Mouse (Mus musculus) MEL (cell line): Measurements from ENCODE around the gene Apod. TPM values are rescaled to one million over a fixed set of nuclear protein-coding genes. Genes with fewer than 3 reads are reported as not detected.
A peak's percentile ranks its signal among the peaks of the same experiment; 100 is the strongest.
"Not testable (repeated sequence)": the region's sequence is repeated elsewhere in the genome, so short reads cannot be mapped to it uniquely, and the experiment has no call there.

Experiments used
- DNase-seq: peaks from one replicate; pipeline ENCODE4 v3.0.0; 2011; ENCODE audit warnings: low read depth, low spot score
- H3K27ac ChIP-seq: 2 replicates; pipeline ENCODE4 v1.5.1; 2012; ENCODE audit warnings: low read depth, mild to moderate bottlenecking, control low read depth, low read length, moderate library complexity; ENCODE audit not compliant: control insufficient read depth
- H3K27me3 ChIP-seq, 2 experiments: fragments of 150-350 bp in 1 of 2; sonication (generic) in 1 of 2; 2 replicates each; pipeline ENCODE4 v1.6.1; 2012; ENCODE audit warnings: low read length in 2 of 2, mild to moderate bottlenecking in 2 of 2, improper control_type of control experiment in 1 of 2, moderate library complexity in 1 of 2; ENCODE audit not compliant: insufficient read depth in 2 of 2, control insufficient read depth in 1 of 2
- H3K36me3 ChIP-seq, 2 experiments: 2 replicates each; pipeline ENCODE4 v1.6.1; 2012 to 2014; ENCODE audit warnings: low read length in 2 of 2, improper control_type of control experiment in 1 of 2, inconsistent platforms in 1 of 2, mild to moderate bottlenecking in 1 of 2; ENCODE audit not compliant: insufficient read depth in 2 of 2, control insufficient read depth in 1 of 2
- H3K4me1 ChIP-seq, 2 experiments: fragments of 150-350 bp in 1 of 2; sonication (generic) in 1 of 2; 2 replicates each; pipeline ENCODE4 v1.6.1; 2012; ENCODE audit warnings: low read length in 2 of 2, improper control_type of control experiment in 1 of 2, mild to moderate bottlenecking in 1 of 2; ENCODE audit not compliant: insufficient read depth in 2 of 2, control insufficient read depth in 1 of 2
- H3K4me3 ChIP-seq, 2 experiments: fragments of 150-350 bp in 1 of 2; sonication (generic) in 1 of 2; 2 replicates each; pipeline ENCODE4 v1.5.1; 2012; ENCODE audit warnings: low read depth in 2 of 2, low read length in 2 of 2, mild to moderate bottlenecking in 2 of 2, moderate library complexity in 2 of 2, control low read depth in 1 of 2, improper control_type of control experiment in 1 of 2; ENCODE audit not compliant: control insufficient read depth in 1 of 2, insufficient read depth in 1 of 2
- H3K79me2 ChIP-seq: 2 replicates; pipeline ENCODE4 v1.6.1; 2012; ENCODE audit warnings: mild to moderate bottlenecking, low read length, moderate library complexity; ENCODE audit not compliant: control insufficient read depth, poor library complexity, insufficient read depth
- H3K9ac ChIP-seq: 2 replicates; pipeline ENCODE4 v1.6.1; 2012; ENCODE audit warnings: low read depth, mild to moderate bottlenecking, control low read depth, low read length, moderate library complexity; ENCODE audit not compliant: control insufficient read depth, poor library complexity, severe bottlenecking
- H3K9me3 ChIP-seq: fragments of 150-350 bp; sonication (generic); replicated peaks from 2 replicates; pipeline ENCODE4 v1.6.1; 2012; ENCODE audit warnings: mild to moderate bottlenecking, low read length, improper control_type of control experiment, moderate library complexity; ENCODE audit not compliant: insufficient read depth
- BHLHE40 ChIP-seq: IDR thresholded peaks from 2 replicates; pipeline ENCODE4 v1.6.1; 2012; ENCODE audit warnings: low read depth, mild to moderate bottlenecking, inconsistent platforms, low read length, improper control_type of control experiment, borderline replicate concordance
- CHD2 ChIP-seq: IDR thresholded peaks from 2 replicates; pipeline ENCODE4 v1.6.1; 2011; ENCODE audit warnings: low read length, improper control_type of control experiment
- CTCF ChIP-seq, 3 experiments: IDR thresholded peaks in 2 of 3; conservative IDR thresholded peaks in 1 of 3; 2 replicates each; pipeline ENCODE4 v1.5.1; 2011 to 2012; ENCODE audit warnings: low read length in 3 of 3, low read depth in 2 of 3, mild to moderate bottlenecking in 2 of 3, improper control_type of control experiment in 1 of 3, inconsistent platforms in 1 of 3, mixed read lengths in 1 of 3, moderate library complexity in 1 of 3; ENCODE audit not compliant: control insufficient read depth in 1 of 3, insufficient read depth in 1 of 3, poor library complexity in 1 of 3, severe bottlenecking in 1 of 3
- E2F4 ChIP-seq: IDR thresholded peaks from 2 replicates; pipeline ENCODE4 v1.6.1; 2011; ENCODE audit warnings: low read depth, low read length, improper control_type of control experiment, borderline replicate concordance
- GATA1 ChIP-seq: IDR thresholded peaks from 2 replicates; pipeline ENCODE4 v1.6.1; 2011; ENCODE audit warnings: low read depth, low read length, improper control_type of control experiment
- KAT2A ChIP-seq: conservative IDR thresholded peaks from 2 replicates; pipeline ENCODE4 v1.6.1; 2012; ENCODE audit warnings: low read depth, low read length, improper control_type of control experiment, inconsistent platforms
- MAX ChIP-seq: IDR thresholded peaks from 2 replicates; pipeline ENCODE4 v1.6.1; 2011; ENCODE audit warnings: low read length, improper control_type of control experiment
- MEF2A ChIP-seq: IDR thresholded peaks from 2 replicates; pipeline ENCODE4 v1.6.1; 2014; ENCODE audit warnings: low read depth, mild to moderate bottlenecking, inconsistent platforms, low read length, improper control_type of control experiment; ENCODE audit not compliant: poor library complexity, insufficient replicate concordance, severe bottlenecking; ENCODE audit errors: extremely low read depth
- MXI1 ChIP-seq: IDR thresholded peaks from 2 replicates; pipeline ENCODE4 v1.6.1; 2011; ENCODE audit warnings: mild to moderate bottlenecking, low read depth, low read length, improper control_type of control experiment
- MYB ChIP-seq: IDR thresholded peaks from 2 replicates; pipeline ENCODE4 v1.6.1; 2011; ENCODE audit warnings: mild to moderate bottlenecking, low read depth, low read length, improper control_type of control experiment
- NRF1 ChIP-seq: IDR thresholded peaks from 2 replicates; pipeline ENCODE4 v1.6.1; 2014; ENCODE audit warnings: low read depth, mild to moderate bottlenecking, inconsistent platforms, low read length, improper control_type of control experiment, moderate library complexity; ENCODE audit not compliant: poor library complexity, insufficient read depth, severe bottlenecking
- POLR2A ChIP-seq, 2 experiments: IDR thresholded peaks; 2 replicates each; pipeline ENCODE4 v1.6.1; 2011 to 2012; ENCODE audit warnings: low read length in 2 of 2, mild to moderate bottlenecking in 2 of 2, control low read depth in 1 of 2, improper control_type of control experiment in 1 of 2, low read depth in 1 of 2, moderate library complexity in 1 of 2; ENCODE audit not compliant: control insufficient read depth in 1 of 2, insufficient read depth in 1 of 2, poor library complexity in 1 of 2
- RAD21 ChIP-seq: IDR thresholded peaks from 2 replicates; pipeline ENCODE4 v1.6.1; 2011; ENCODE audit warnings: mild to moderate bottlenecking, low read depth, low read length, improper control_type of control experiment
- SMC3 ChIP-seq: IDR thresholded peaks from 2 replicates; pipeline ENCODE4 v1.6.1; 2011; ENCODE audit warnings: low read depth, low read length, improper control_type of control experiment
- TCF12 ChIP-seq: IDR thresholded peaks from 2 replicates; pipeline ENCODE4 v1.6.1; 2014; ENCODE audit warnings: low read depth, mild to moderate bottlenecking, inconsistent platforms, low read length, improper control_type of control experiment, moderate library complexity
- UBTF ChIP-seq: IDR thresholded peaks from 2 replicates; pipeline ENCODE4 v1.6.1; 2012; ENCODE audit warnings: low read depth, mild to moderate bottlenecking, inconsistent platforms, low read length, improper control_type of control experiment, moderate library complexity, borderline replicate concordance; ENCODE audit not compliant: insufficient read depth
- USF2 ChIP-seq, 2 experiments: IDR thresholded peaks; 2 replicates each; pipeline ENCODE4 v1.6.1; 2011 to 2012; ENCODE audit warnings: improper control_type of control experiment in 2 of 2, low read length in 2 of 2, borderline replicate concordance in 1 of 2, inconsistent platforms in 1 of 2, low read depth in 1 of 2, mild to moderate bottlenecking in 1 of 2; ENCODE audit not compliant: insufficient read depth in 1 of 2
- ZKSCAN1 ChIP-seq: IDR thresholded peaks from 2 replicates; pipeline ENCODE4 v1.6.1; 2012; ENCODE audit warnings: low read depth, mild to moderate bottlenecking, inconsistent platforms, low read length, improper control_type of control experiment, moderate library complexity
- ZMIZ1 ChIP-seq: IDR thresholded peaks from 2 replicates; pipeline ENCODE4 v1.6.1; 2012; ENCODE audit warnings: low read depth, mild to moderate bottlenecking, inconsistent platforms, low read length, improper control_type of control experiment, moderate library complexity
- polyA plus RNA-seq, 2 experiments: library from polyadenylated mRNA; stranded (reverse) in 1 of 2; unstranded in 1 of 2; fragments of >175 nt in 1 of 2; fragments of >200 nt in 1 of 2; gene quantifications; 2 replicates each; pipeline versions ENCODE4 v1.2.1 to v1.2.4; 2012; ENCODE audit warnings: low replicate concordance in 2 of 2, low read depth in 1 of 2; ENCODE audit not compliant: insufficient read length in 2 of 2, insufficient read depth in 1 of 2, missing spikeins in 1 of 2
- total RNA-seq: library from RNA; depleted of rRNA; stranded (reverse); fragments of 300-350 nt; gene quantifications from 2 replicates; pipeline ENCODE4 v1.2.3, GENCODE M21; 2012

Apod gene
- total and polyA plus RNA-seq, 3 experiments: not detected

DNA sequence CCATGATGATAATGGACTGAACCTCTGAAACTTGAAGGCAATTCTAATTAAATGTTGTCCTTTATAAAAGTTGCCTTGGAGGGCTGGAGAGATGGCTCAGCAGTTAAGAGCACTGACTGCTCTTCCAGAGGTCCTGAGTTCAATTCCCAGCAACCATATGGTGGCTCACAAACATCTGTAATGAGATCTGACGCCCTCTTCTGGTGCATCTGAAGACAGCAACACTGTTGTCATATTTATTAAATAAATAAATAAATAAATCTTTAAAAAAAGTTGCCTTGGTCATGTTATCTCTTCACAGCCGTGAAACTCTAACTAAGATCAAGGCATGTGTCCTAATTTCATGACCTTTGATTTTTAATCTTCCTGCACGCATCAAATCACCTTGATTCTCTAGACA lies 5.1 kb upstream of the Apod start:
- not testable (repeated sequence) for H3K79me2 ChIP-seq, H3K4me1 ChIP-seq, H3K4me3 ChIP-seq
- TF ChIP-seq RAD21 (peak; percentile 16), SMC3 (0 out of 2 replicates have a peak, but pooled peaks have one; percentile 27), CTCF (IDR thresholded peaks at IDR 0.05 in 2 of 3, conservative IDR thresholded peaks at IDR 0.05 in 1 of 3; ENCODE audit: control insufficient read depth in 1 of 3, insufficient read depth in 1 of 3, low read depth in 2 of 3, low read length in 3 of 3, poor library complexity in 1 of 3, severe bottlenecking in 1 of 3) (peak in 2 of 3 experiments; percentile 5 to 14; a peak in 2 of 6 replicates)
- TF ChIP-seq, all 39 proteins: peak for 3; not testable (repeated sequence) for 36
- H3K9me3 ChIP-seq, H3K27me3 ChIP-seq, H3K36me3 ChIP-seq, H3K9ac ChIP-seq, H3K27ac ChIP-seq, DNase-seq: not testable (repeated sequence)

GRCm38 (mm10) chr16:31319316-31319715 lies 4.7 kb upstream of the Apod start:
- Histone ChIP-seq H3K9me3 (no peaks in the 10 kb centered on the region), H3K27ac (no peak overlapping the region), H3K9ac (no peak overlapping the region), H3K4me3 (no peak overlapping the region), H3K79me2 (no peaks in the 10 kb centered on the region), H3K27me3 (peaks cover 0 to 2% of the 10 kb centered on the region in 2 experiments; a peak in 2 of 4 replicates)
- no peak for DNase-seq
- TF ChIP-seq ZMIZ1 (no peak), UBTF (no peak)
- TF ChIP-seq, all 39 proteins: peak for 0
- no peaks in the 10 kb centered on the region for H3K4me1 ChIP-seq
- H3K36me3 ChIP-seq: no peaks in the 10 kb centered on the region

- Histone ChIP-seq H3K36me3 (no peaks in the 10 kb centered on the region), H3K4me1 (no peaks in the 10 kb centered on the region), H3K27ac (no peak overlapping the region), H3K9me3 (no peaks in the 10 kb centered on the region), H3K9ac (no peak overlapping the region), H3K4me3 (no peak overlapping the region), H3K27me3 (peaks cover 0 to 2% of the 10 kb centered on the region in 2 experiments; a peak in 2 of 4 replicates), H3K79me2 (no peaks in the 10 kb centered on the region)
- no peak for TF ChIP-seq TCF12
- TF ChIP-seq SMC3: no peak
- TF ChIP-seq BHLHE40: no peak
- no peak for TF ChIP-seq UBTF
- TF ChIP-seq MYB: no peak
- TF ChIP-seq CHD2: no peak
- TF ChIP-seq MXI1: no peak
- TF ChIP-seq KAT2A: no peak
- no peak for TF ChIP-seq ZKSCAN1
- TF ChIP-seq ZMIZ1: no peak
- TF ChIP-seq E2F4: no peak
- TF ChIP-seq GATA1: no peak
- TF ChIP-seq POLR2A (IDR thresholded peaks at IDR 0.05; ENCODE audit: control insufficient read depth in 1 of 2, insufficient read depth in 1 of 2, low read depth in 1 of 2, low read length in 2 of 2, poor library complexity in 1 of 2): no peak
- no peak for TF ChIP-seq CTCF (IDR thresholded peaks at IDR 0.05 in 2 of 3, conservative IDR thresholded peaks at IDR 0.05 in 1 of 3; ENCODE audit: control insufficient read depth in 1 of 3, insufficient read depth in 1 of 3, low read depth in 2 of 3, low read length in 3 of 3, poor library complexity in 1 of 3, severe bottlenecking in 1 of 3)
- TF ChIP-seq USF2 (IDR thresholded peaks at IDR 0.05; ENCODE audit: borderline replicate concordance in 1 of 2, insufficient read depth in 1 of 2, low read depth in 1 of 2, low read length in 2 of 2): no peak
- TF ChIP-seq MAX: no peak
- no peak for TF ChIP-seq NRF1
- TF ChIP-seq MEF2A: no peak
- DNase-seq: no peak
These were observed 3.8 kb upstream of the Apod start for GRCm38 (mm10) chr16:31318418-31318817.
